In genomic region chr9:115704249-115704648, GRCm38 (mm10) we compare ENCODE assay signal across 7 mouse cellular contexts.
A peak's percentile ranks its signal among the peaks of the same experiment; 100 is the strongest.
DNase-seq lines count a peak whose midpoint lies in the region; ATAC-seq and TF ChIP-seq lines count a peak whose summit lies in the region.

No protein-coding gene starts in this region.

- WGBS in embryonic facial prominence, embryonic 11.5 days, result 43% methylated on average over 9 of the region's 9 CpGs
- 31% methylated on average over 9 of the region's 9 CpGs for WGBS in heart, postnatal 0 days

- ATAC-seq in embryonic facial prominence, embryonic 11.5 days (replicated peaks; ENCODE audit: insufficient number of reproducible peaks, low FRiP score, low TSS enrichment, low read depth), result 0 out of 2 replicates have a peak, but pooled peaks have one; percentile 31
- ATAC-seq in heart, postnatal 0 days (ENCODE audit: insufficient read depth, low read depth), result peak; percentile 49; the same call in 1 of the 2 replicates

- no peak overlapping the region for H3K27ac ChIP-seq in embryonic facial prominence, embryonic 11.5 days (replicated peaks; ENCODE audit: low read depth, low read length)
- no peak overlapping the region for H3K27ac ChIP-seq in heart, postnatal 0 days (ENCODE audit: low read depth)

- no peak overlapping the region for H3K9ac ChIP-seq in embryonic facial prominence, embryonic 11.5 days (replicated peaks; ENCODE audit: low read length)
- H3K9ac ChIP-seq in heart, postnatal 0 days (replicated peaks; ENCODE audit: low read depth, low read length), result no peak overlapping the region

- no peak overlapping the region for H3K4me3 ChIP-seq in embryonic facial prominence, embryonic 11.5 days (ENCODE audit: low read depth, low read length)
- no peak overlapping the region for H3K4me3 ChIP-seq in heart, postnatal 0 days (ENCODE audit: low read depth, low read length)

- peak; percentile 90 for TF ChIP-seq CTCF in heart, postnatal 0 days (IDR thresholded peaks at IDR 0.05; ENCODE audit: low read depth)

- H3K4me1 ChIP-seq in embryonic facial prominence, embryonic 11.5 days (ENCODE audit: control insufficient read depth, insufficient read depth, low read length), result no peaks in the 10 kb centered on the region
- H3K4me1 ChIP-seq in heart, postnatal 0 days (ENCODE audit: control insufficient read depth, insufficient read depth), result no peaks in the 10 kb centered on the region

- H3K36me3 ChIP-seq in embryonic facial prominence, embryonic 11.5 days (replicated peaks; ENCODE audit: control insufficient read depth, insufficient read depth, low read depth, low read length), result no peaks in the 10 kb centered on the region
- H3K36me3 ChIP-seq in heart, postnatal 0 days (replicated peaks; ENCODE audit: control insufficient read depth, insufficient read depth, low read length), result no peaks in the 10 kb centered on the region

- H3K4me2 ChIP-seq in embryonic facial prominence, embryonic 11.5 days (ENCODE audit: low read depth, low read length), result no peak overlapping the region
- H3K4me2 ChIP-seq in heart, postnatal 0 days (ENCODE audit: low read depth, low read length), result 0 out of 2 replicates have a peak overlapping the region, but pooled peaks have one; percentile 3

- TF ChIP-seq EP300 in heart, postnatal 0 days (IDR thresholded peaks at IDR 0.05; ENCODE audit: low read depth), result no peak

- H3K9me3 ChIP-seq in embryonic facial prominence, embryonic 11.5 days (replicated peaks; ENCODE audit: control insufficient read depth, low read length), result no peaks in the 10 kb centered on the region
- no peaks in the 10 kb centered on the region for H3K9me3 ChIP-seq in heart, postnatal 0 days (replicated peaks; ENCODE audit: control insufficient read depth, low read length)

- peak; percentile 73 for DNase-seq in CD4-positive, CD25-positive, alpha-beta regulatory T cell, adult 2 months (ENCODE audit: low read depth, low spot score)
- peak; percentile 77 for DNase-seq in R1 (ENCODE audit: low read depth, low spot score)
- DNase-seq in embryonic facial prominence, embryonic 11.5 days (ENCODE audit: low spot score), result peak; percentile 72
- peak; percentile 66 for DNase-seq in heart, postnatal 0 days (ENCODE audit: low spot score)
- DNase-seq in layer of hippocampus, adult 9-11 months, result peak; percentile 34
- peak; percentile 71 for DNase-seq in lung, postnatal 14 days
- peak; percentile 40 for DNase-seq in skeletal muscle tissue, adult 2 months (ENCODE audit: low read depth, low spot score)

- H3K27me3 ChIP-seq in embryonic facial prominence, embryonic 11.5 days (ENCODE audit: control insufficient read depth, insufficient read depth, low read length), result no peaks in the 10 kb centered on the region
- no peaks in the 10 kb centered on the region for H3K27me3 ChIP-seq in heart, postnatal 0 days (ENCODE audit: control insufficient read depth, insufficient read depth, low read length)
